Mouse (Mus musculus): Measurements from ENCODE around the gene Scnn1g.

GRCm38 (mm10) chr7:121750244-121750643, 16.0 kb downstream of the Scnn1g start:
- no peak for TF ChIP-seq POLR2A (IDR thresholded peaks at IDR 0.05; ENCODE audit: control insufficient read depth, extremely low read depth, insufficient read depth, low read length, poor library complexity)
- no peak for TF ChIP-seq CTCF (IDR thresholded peaks at IDR 0.05; ENCODE audit: borderline replicate concordance, control insufficient read depth, extremely low read depth, insufficient read depth, low read length, poor library complexity)

Measured in thymus, adult 2 months (tissue).